Mouse (Mus musculus): ENCODE results near the gene 1700016H13Rik. TPM values are rescaled to one million over a fixed set of nuclear protein-coding genes. Genes with fewer than 3 reads are reported as not detected.

Gene 1700016H13Rik
- total RNA-seq, 2 experiments from 2014 or later = not detected

GRCm38 (mm10) chr5:103673611-103674010 is 17.8 kb upstream of the 1700016H13Rik start:
- DNase-seq (ENCODE audit: low spot score in 2 of 2) = no peak

- no peak for DNase-seq (ENCODE audit: low spot score in 2 of 2)
Measured at GRCm38 (mm10) chr5:103671858-103672257, 16.0 kb upstream of the 1700016H13Rik start.

- no peak for DNase-seq (ENCODE audit: low spot score in 2 of 2)
Measured at GRCm38 (mm10) chr5:103665876-103666275, 10.1 kb upstream of the 1700016H13Rik start.

- DNase-seq (ENCODE audit: low spot score in 2 of 2) = no peak
Measured at GRCm38 (mm10) chr5:103664932-103665331, 9.1 kb upstream of the 1700016H13Rik start.

GRCm38 (mm10) chr5:103659571-103659970 is 3.8 kb upstream of the 1700016H13Rik start:
- no peak for DNase-seq (ENCODE audit: low spot score in 2 of 2)

- no peak for DNase-seq (ENCODE audit: low spot score in 2 of 2)
Measured at GRCm38 (mm10) chr5:103658921-103659320, 3.1 kb upstream of the 1700016H13Rik start.

GRCm38 (mm10) chr5:103654780-103655179 is 1.0 kb downstream of the 1700016H13Rik start:
- no peak for DNase-seq (ENCODE audit: low spot score in 2 of 2)

GRCm38 (mm10) chr5:103654225-103654624 is 1.6 kb downstream of the 1700016H13Rik start:
- no peak for DNase-seq (ENCODE audit: low spot score in 2 of 2)

- no peak for DNase-seq (ENCODE audit: low spot score in 2 of 2)
Measured at GRCm38 (mm10) chr5:103647320-103647719, 8.5 kb downstream of the 1700016H13Rik start.

- DNase-seq (ENCODE audit: low spot score in 2 of 2) = no peak
Measured at GRCm38 (mm10) chr5:103644167-103644566, 11.6 kb downstream of the 1700016H13Rik start.

GRCm38 (mm10) chr5:103637162-103637561 is 18.6 kb downstream of the 1700016H13Rik start:
- DNase-seq (ENCODE audit: low spot score in 2 of 2) = no peak

- no peak for DNase-seq (ENCODE audit: low spot score in 2 of 2)
Measured at GRCm38 (mm10) chr5:103629854-103630580, 25.8 kb downstream of the 1700016H13Rik start.

- peak in 1 of 2 experiments; percentile 19 for DNase-seq (ENCODE audit: low spot score in 2 of 2)
Measured at GRCm38 (mm10) chr5:103629111-103629764, 26.6 kb downstream of the 1700016H13Rik start, which contains the start of gene Slc10a6. TSS of gene Slc10a6 (minus strand) at chr5:103629403.

GRCm38 (mm10) chr5:103628499-103628898 is 27.3 kb downstream of the 1700016H13Rik start:
- no peak for DNase-seq (ENCODE audit: low spot score in 2 of 2)

GRCm38 (mm10) chr5:103624831-103625230 is 31.0 kb downstream of the 1700016H13Rik start:
- no peak for DNase-seq (ENCODE audit: low spot score in 2 of 2)

- no peak for DNase-seq (ENCODE audit: low spot score in 2 of 2)
Measured at GRCm38 (mm10) chr5:103622321-103622720, 33.5 kb downstream of the 1700016H13Rik start.

- DNase-seq (ENCODE audit: low spot score in 2 of 2) = no peak
Measured at GRCm38 (mm10) chr5:103620301-103620973, 35.4 kb downstream of the 1700016H13Rik start.

- no peak for DNase-seq (ENCODE audit: low spot score in 2 of 2)
Measured at GRCm38 (mm10) chr5:103617191-103617590, 38.6 kb downstream of the 1700016H13Rik start.

- no peak for DNase-seq (ENCODE audit: low spot score in 2 of 2)
Measured at GRCm38 (mm10) chr5:103614356-103614755, 41.5 kb downstream of the 1700016H13Rik start.

GRCm38 (mm10) chr5:103612316-103612715 is 43.5 kb downstream of the 1700016H13Rik start:
- DNase-seq (ENCODE audit: low spot score in 2 of 2) = no peak

- no peak for DNase-seq (ENCODE audit: low spot score in 2 of 2)
Measured at GRCm38 (mm10) chr5:103610856-103611472, 44.8 kb downstream of the 1700016H13Rik start.

Data from adrenal gland, postnatal 4 days (tissue).